Mouse (Mus musculus) left cerebral cortex, postnatal 4 days (tissue): ENCODE measurements at regions not wholly inside any gene's neighbourhood (a gene's known extent, or its start where the extent isn't known, plus 50 kb on each side); places are given as distances from the start of the nearest gene placed in this dataset.
A peak's percentile ranks its signal among the peaks of the same experiment; 100 is the strongest.

Source experiments
- DNase-seq: peaks from one replicate; pipeline ENCODE4 v3.0.0-alpha.2; 2022
- intact Hi-C: fragments of 180-260 bp; cut with DNase I; formaldehyde crosslinking; loops from one replicate; pipeline ENCODE4 v1.15.1; 2025

GRCm38 (mm10) chr14:64511300-64511699 is 407.2 kb downstream of the Prss52 start:
- intact Hi-C loops: no loop called here
- no peak for DNase-seq

GRCm38 (mm10) chr14:64512726-64513125 is 408.6 kb downstream of the Prss52 start:
- DNase-seq: peak; percentile 45

GRCm38 (mm10) chr14:64517584-64518195 is 413.6 kb downstream of the Prss52 start:
- intact Hi-C loops: no loop called here
- DNase-seq: no peak

More at GRCm38 (mm10) chr14:64512726-64513125, 408.6 kb downstream of the Prss52 start:
- intact Hi-C loops: no loop called here

GRCm38 (mm10) chr14:64524641-64525040 is 420.6 kb downstream of the Prss52 start:
- DNase-seq: peak; percentile 21
- intact Hi-C loops: no loop called here

- DNase-seq: no peak
- intact Hi-C loops: no loop called here
Measured at GRCm38 (mm10) chr14:64525302-64526078, 421.4 kb downstream of the Prss52 start.

- intact Hi-C loops: no loop called here
- DNase-seq: no peak
Measured at GRCm38 (mm10) chr14:64530541-64530940, 426.5 kb downstream of the Prss52 start.

- DNase-seq: no peak
- intact Hi-C loops: no loop called here
Measured at GRCm38 (mm10) chr14:64531221-64531949, 427.3 kb downstream of the Prss52 start.

GRCm38 (mm10) chr14:64532351-64532750 is 428.3 kb downstream of the Prss52 start:
- intact Hi-C loops: no loop called here
- DNase-seq: peak; percentile 32

- DNase-seq: peak; percentile 67
- intact Hi-C loops: no loop called here
Measured at GRCm38 (mm10) chr14:64533591-64534151, 429.6 kb downstream of the Prss52 start.

- intact Hi-C loops: no loop called here
- DNase-seq: peak; percentile 41
Measured at GRCm38 (mm10) chr14:64534194-64534593, 430.1 kb downstream of the Prss52 start.

- intact Hi-C loops: no loop called here
- DNase-seq: no peak
Measured at GRCm38 (mm10) chr14:64539436-64539835, 435.4 kb downstream of the Prss52 start.

- intact Hi-C loops: no loop called here
- no peak for DNase-seq
Measured at GRCm38 (mm10) chr14:64545056-64545455, 441.0 kb downstream of the Prss52 start.

- intact Hi-C loops: no loop called here
- no peak for DNase-seq
Measured at GRCm38 (mm10) chr14:64546787-64547186, 442.7 kb downstream of the Prss52 start.

- DNase-seq: peak; percentile 78
- intact Hi-C loops: no loop called here
Measured at GRCm38 (mm10) chr14:64552951-64553350, 448.9 kb downstream of the Prss52 start.

GRCm38 (mm10) chr14:64556042-64556441 is 452.0 kb downstream of the Prss52 start:
- no peak for DNase-seq
- intact Hi-C loops: no loop called here

GRCm38 (mm10) chr14:64557453-64557852 is 453.4 kb downstream of the Prss52 start:
- intact Hi-C loops: no loop called here
- peak; percentile 53 for DNase-seq

- intact Hi-C loops: no loop called here
- no peak for DNase-seq
Measured at GRCm38 (mm10) chr14:64568689-64569088, 464.6 kb downstream of the Prss52 start.

GRCm38 (mm10) chr14:64570951-64571350 is 466.9 kb downstream of the Prss52 start:
- DNase-seq: peak; percentile 85

GRCm38 (mm10) chr14:64572756-64573155 is 468.7 kb downstream of the Prss52 start:
- intact Hi-C loops: no loop called here
- no peak for DNase-seq

More at GRCm38 (mm10) chr14:64570951-64571350, 466.9 kb downstream of the Prss52 start:
- intact Hi-C loops: no loop called here

- DNase-seq: no peak
- intact Hi-C loops: no loop called here
Measured at GRCm38 (mm10) chr14:64573773-64574172, 469.7 kb downstream of the Prss52 start.

- intact Hi-C loops: no loop called here
- no peak for DNase-seq
Measured at GRCm38 (mm10) chr14:64574277-64574676, 470.2 kb downstream of the Prss52 start.
